In the genomic region with DNA sequence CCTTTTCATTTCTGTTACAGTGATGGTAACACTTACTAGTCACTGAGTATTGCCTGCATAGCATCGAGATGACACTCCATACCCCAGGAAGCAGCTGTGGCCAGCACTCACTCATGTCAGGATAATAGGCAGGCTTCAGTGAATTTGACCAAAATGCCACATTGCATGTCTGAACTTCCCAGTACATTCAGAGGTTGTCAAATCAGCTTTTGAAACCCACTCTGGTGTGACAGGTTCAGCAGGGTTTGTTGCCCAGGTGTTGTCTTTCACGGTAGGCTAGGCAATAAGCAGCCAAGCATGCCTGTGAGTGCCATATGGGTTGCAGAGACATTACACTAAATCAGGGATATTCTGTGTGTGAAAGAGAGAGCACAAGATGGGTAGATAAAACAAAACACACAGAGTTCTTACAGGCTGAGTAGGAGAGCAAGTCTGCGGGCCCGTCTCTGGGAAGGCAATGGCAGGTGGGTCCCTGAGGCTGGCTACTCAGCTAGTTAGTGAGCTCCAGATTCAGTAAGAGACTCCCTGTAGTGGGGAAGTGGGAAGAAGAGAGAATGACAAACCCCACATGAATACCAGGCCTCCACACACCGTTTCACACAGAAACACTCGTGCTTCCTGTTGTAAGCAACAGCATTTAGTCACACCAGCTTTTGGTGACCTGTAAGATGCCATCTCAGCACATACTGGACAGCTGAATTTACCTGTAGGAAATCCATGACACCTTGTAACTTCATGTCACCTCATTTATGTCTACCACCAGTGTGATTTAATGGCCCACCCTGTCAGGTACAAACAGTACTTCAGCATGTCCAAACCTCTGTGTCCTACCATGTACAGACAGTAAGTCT, we compare ENCODE assay signal across 11 mouse cellular contexts.
A peak's percentile ranks its signal among the peaks of the same experiment; 100 is the strongest.
DNase-seq lines count a peak whose midpoint lies in the region; ATAC-seq and TF ChIP-seq lines count a peak whose summit lies in the region.
"Had no signal": no experiment of that assay in that cellular context is flagged by ENCODE, and none has a peak within 500 bp of the region (broad histone marks: within the 10 kb centered on the region; RNA-seq: fewer than 3 reads in every experiment).

No protein-coding gene starts in this region.

- no peak overlapping the region for H3K4me3 ChIP-seq in liver, postnatal 0 days (ENCODE audit: low read depth, low read length)
- H3K4me3 ChIP-seq in liver, embryonic 11.5 days (ENCODE audit: low read depth, low read length), result no peak overlapping the region
- H3K4me3 ChIP-seq in cerebellum, adult 2 months (replicated peaks; ENCODE audit: insufficient read depth, low read depth, low read length), result no peak overlapping the region
- no peak overlapping the region for H3K4me3 ChIP-seq in forebrain, embryonic 15.5 days
- H3K4me3 ChIP-seq in heart, embryonic 11.5 days (ENCODE audit: low read depth, low read length), result no peak overlapping the region
- H3K4me3 ChIP-seq: heart, adult 2 months; limb, embryonic 13.5 days had no signal

- H3K4me1 ChIP-seq in liver, postnatal 0 days (ENCODE audit: insufficient read depth), result no peaks in the 10 kb centered on the region
- H3K4me1 ChIP-seq in liver, embryonic 11.5 days (replicated peaks; ENCODE audit: control insufficient read depth, insufficient read depth, low read length), result 0 out of 2 replicates have a peak, but pooled peaks cover 4% of the 10 kb centered on the region
- H3K4me1 ChIP-seq in cerebellum, adult 2 months (ENCODE audit: control insufficient read depth, insufficient read depth, low read length), result peaks cover 23% of the 10 kb centered on the region
- peaks cover 25% of the 10 kb centered on the region for H3K4me1 ChIP-seq in forebrain, embryonic 15.5 days
- H3K4me1 ChIP-seq in heart, embryonic 11.5 days (ENCODE audit: control insufficient read depth, insufficient read depth, low read length), result 0 out of 2 replicates have a peak, but pooled peaks cover 3% of the 10 kb centered on the region

- no peak for DNase-seq in liver, postnatal 0 days
- no peak for DNase-seq in liver, embryonic 11.5 days (ENCODE audit: low spot score)
- peak; percentile 46 to 49 for DNase-seq in cerebellum, adult 2 months
- peak; percentile 66 for DNase-seq in retina, embryonic 14.5 days (ENCODE audit: low spot score)
- no peak for DNase-seq in adrenal gland, adult 18-20 months (ENCODE audit: low spot score in 2 of 2)
- DNase-seq: heart, adult 2 months; lung, postnatal 14 days; thymus, adult 18-20 months had no signal

- H3K9ac ChIP-seq in liver, postnatal 0 days (replicated peaks), result no peak overlapping the region
- H3K9ac ChIP-seq in liver, embryonic 11.5 days (ENCODE audit: low read depth, low read length), result no peak overlapping the region
- H3K9ac ChIP-seq in forebrain, embryonic 15.5 days (replicated peaks), result no peak overlapping the region
- no peak overlapping the region for H3K9ac ChIP-seq in heart, embryonic 11.5 days (ENCODE audit: low read depth, low read length)
- H3K9ac ChIP-seq: limb, embryonic 13.5 days had no signal

- no peak overlapping the region for H3K27ac ChIP-seq in liver, postnatal 0 days (ENCODE audit: low read depth)
- H3K27ac ChIP-seq in liver, embryonic 11.5 days (ENCODE audit: low read depth, low read length), result no peak overlapping the region
- H3K27ac ChIP-seq in cerebellum, adult 2 months (ENCODE audit: insufficient read depth, low read length), result no peak overlapping the region
- peak overlapping the region; percentile 42 for H3K27ac ChIP-seq in forebrain, embryonic 15.5 days (replicated peaks)
- no peak overlapping the region for H3K27ac ChIP-seq in heart, embryonic 11.5 days (ENCODE audit: low read depth, low read length)
- H3K27ac ChIP-seq: heart, adult 2 months; limb, embryonic 13.5 days had no signal

- no peak overlapping the region for H3K4me2 ChIP-seq in liver, postnatal 0 days (ENCODE audit: low read depth, low read length)
- H3K4me2 ChIP-seq in liver, embryonic 11.5 days, result no peak overlapping the region
- H3K4me2 ChIP-seq in forebrain, embryonic 15.5 days (replicated peaks), result no peak overlapping the region
- H3K4me2 ChIP-seq in heart, embryonic 11.5 days, result no peak overlapping the region
- H3K4me2 ChIP-seq: limb, embryonic 13.5 days had no signal

- TF ChIP-seq CTCF in liver, postnatal 0 days (IDR thresholded peaks at IDR 0.05; ENCODE audit: low read depth), result no peak
- no peak for TF ChIP-seq CTCF in cerebellum, adult 2 months (IDR thresholded peaks at IDR 0.05; ENCODE audit: borderline replicate concordance, insufficient read depth, low read depth, low read length)

- TF ChIP-seq POLR2A in cerebellum, adult 2 months (IDR thresholded peaks at IDR 0.05; ENCODE audit: borderline replicate concordance, insufficient read depth, low read length), result no peak

- no peaks in the 10 kb centered on the region for H3K36me3 ChIP-seq in liver, postnatal 0 days (replicated peaks; ENCODE audit: insufficient read depth, low read length)
- no peaks in the 10 kb centered on the region for H3K36me3 ChIP-seq in liver, embryonic 11.5 days (ENCODE audit: control insufficient read depth, insufficient read depth, low read length)
- H3K36me3 ChIP-seq in forebrain, embryonic 15.5 days, result no peaks in the 10 kb centered on the region
- no peaks in the 10 kb centered on the region for H3K36me3 ChIP-seq in heart, embryonic 11.5 days (ENCODE audit: control insufficient read depth, insufficient read depth, low read length)
- H3K36me3 ChIP-seq: limb, embryonic 13.5 days had no signal

- 67% methylated on average over 6 of the region's 6 CpGs for WGBS in liver, postnatal 0 days (ENCODE audit: insufficient replicate concordance)
- WGBS in liver, embryonic 11.5 days, result 77% methylated on average over 6 of the region's 6 CpGs
- WGBS in cerebellum, adult 2 months, result 39% methylated on average over 6 of the region's 6 CpGs
- 53% methylated on average over 6 of the region's 6 CpGs for WGBS in forebrain, embryonic 15.5 days
- WGBS in heart, embryonic 11.5 days (ENCODE audit: insufficient replicate concordance), result 78% methylated on average over 6 of the region's 6 CpGs

- H3K9me3 ChIP-seq in liver, postnatal 0 days (ENCODE audit: low read length), result no peaks in the 10 kb centered on the region
- no peaks in the 10 kb centered on the region for H3K9me3 ChIP-seq in liver, embryonic 11.5 days (ENCODE audit: control insufficient read depth, low read length)
- H3K9me3 ChIP-seq in forebrain, embryonic 15.5 days, result no peaks in the 10 kb centered on the region
- H3K9me3 ChIP-seq in heart, embryonic 11.5 days (replicated peaks; ENCODE audit: control insufficient read depth, low read length), result no peaks in the 10 kb centered on the region
- H3K9me3 ChIP-seq: limb, embryonic 13.5 days had no signal

- TF ChIP-seq EP300 in liver, postnatal 0 days (IDR thresholded peaks at IDR 0.05; ENCODE audit: low read depth), result no peak

- no peaks in the 10 kb centered on the region for H3K27me3 ChIP-seq in liver, postnatal 0 days (ENCODE audit: insufficient read depth, low read length)
- H3K27me3 ChIP-seq in liver, embryonic 11.5 days (replicated peaks; ENCODE audit: control insufficient read depth, insufficient read depth, low read length), result no peaks in the 10 kb centered on the region
- no peaks in the 10 kb centered on the region for H3K27me3 ChIP-seq in cerebellum, adult 2 months (ENCODE audit: control insufficient read depth, insufficient read depth, low read length)
- no peaks in the 10 kb centered on the region for H3K27me3 ChIP-seq in forebrain, embryonic 15.5 days
- H3K27me3 ChIP-seq in heart, embryonic 11.5 days (ENCODE audit: control insufficient read depth, insufficient read depth, low read length), result no peaks in the 10 kb centered on the region
- H3K27me3 ChIP-seq: limb, embryonic 13.5 days had no signal

- ATAC-seq in liver, postnatal 0 days, result peak; percentile 31; the same call in 1 of the 2 replicates
- ATAC-seq in liver, embryonic 11.5 days (replicated peaks; ENCODE audit: low FRiP score), result no peak
- ATAC-seq in forebrain, embryonic 15.5 days (replicated peaks), result 0 out of 2 replicates have a peak, but pooled peaks have one; percentile 26
- no peak for ATAC-seq in heart, embryonic 11.5 days (replicated peaks; ENCODE audit: insufficient number of reproducible peaks, low FRiP score, low TSS enrichment)

Comparison
In these comparisons a context has a peak if more than half of its experiments do, and no peak if none do; other contexts are left out.
1. ATAC-seq: peak in liver, postnatal 0 days (single experiment) and forebrain, embryonic 15.5 days (single experiment); none in liver, embryonic 11.5 days (single experiment) and heart, embryonic 11.5 days (single experiment).
2. DNase-seq: peak in cerebellum, adult 2 months (2 of 2) and retina, embryonic 14.5 days (single experiment); none in liver, postnatal 0 days (single experiment), liver, embryonic 11.5 days (single experiment) and adrenal gland, adult 18-20 months (0 of 2).